Mouse (Mus musculus) ES-Bruce4 (cell line): ENCODE data around the gene Hyal1. TPM values are rescaled to one million over a fixed set of nuclear protein-coding genes. Genes with fewer than 3 reads are reported as not detected.
"Not testable (repeated sequence)": the region's sequence is repeated elsewhere in the genome, so short reads cannot be mapped to it uniquely, and the experiment has no call there.

Experiments used
- H3K27ac ChIP-seq: 2 replicates; pipeline ENCODE4 v1.5.1; 2012; ENCODE audit warnings: low read length, inconsistent platforms; ENCODE audit not compliant: insufficient read depth
- H3K27me3 ChIP-seq: 2 replicates; pipeline ENCODE4 v1.6.1; 2012; ENCODE audit warnings: mild to moderate bottlenecking, low read length, inconsistent platforms; ENCODE audit not compliant: control insufficient read depth, poor library complexity, insufficient read depth, severe bottlenecking
- H3K36me3 ChIP-seq: 2 replicates; pipeline ENCODE4 v1.6.1; 2012; ENCODE audit warnings: inconsistent platforms, mild to moderate bottlenecking, low read length, moderate library complexity; ENCODE audit not compliant: control insufficient read depth, poor library complexity, insufficient read depth, severe bottlenecking
- H3K4me1 ChIP-seq: one replicate; pipeline ENCODE4 v1.8.1; 2011; ENCODE audit warnings: low read length; ENCODE audit not compliant: control insufficient read depth, insufficient read depth
- H3K4me3 ChIP-seq: 2 replicates; pipeline ENCODE4 v1.5.1; 2011; ENCODE audit warnings: low read depth, mild to moderate bottlenecking, low read length
- H3K9ac ChIP-seq: 2 replicates; pipeline ENCODE4 v1.6.1; 2012; ENCODE audit warnings: low read depth, mild to moderate bottlenecking, inconsistent platforms; ENCODE audit not compliant: poor library complexity, severe bottlenecking
- H3K9me3 ChIP-seq: replicated peaks from 2 replicates; pipeline ENCODE4 v1.6.1; 2012; ENCODE audit warnings: mild to moderate bottlenecking, low read length, inconsistent platforms; ENCODE audit not compliant: control insufficient read depth, poor library complexity, insufficient read depth, severe bottlenecking
- CTCF ChIP-seq: IDR thresholded peaks from one replicate; pipeline ENCODE4 v1.8.1; 2011; ENCODE audit warnings: low read depth, low read length
- EP300 ChIP-seq: IDR thresholded peaks from 2 replicates; pipeline ENCODE4 v1.6.1; 2011; ENCODE audit warnings: low read depth, low read length; ENCODE audit not compliant: insufficient read depth
- POLR2A ChIP-seq: IDR thresholded peaks from one replicate; pipeline ENCODE4 v1.8.1; 2011; ENCODE audit warnings: low read length; ENCODE audit not compliant: insufficient read depth
- polyA plus RNA-seq: library from polyadenylated mRNA; stranded (reverse); fragments of >200 nt; gene quantifications from 2 replicates; pipeline ENCODE4 v1.2.4, GENCODE M21; 2011; ENCODE audit warnings: low read depth; ENCODE audit not compliant: missing spikeins, insufficient read depth, insufficient read length

Hyal1 gene
- polyA plus RNA-seq, 1 experiment: 25.8 TPM

GRCm38 (mm10) chr9:107555701-107556100 is 21.0 kb upstream of the Hyal1 start:
- TF ChIP-seq POLR2A (no peak), CTCF (no peak), EP300 (no peak)
- Histone ChIP-seq H3K9ac (peak overlapping the region; percentile 46), H3K4me1 (no peaks in the 10 kb centered on the region), H3K27me3 (no peaks in the 10 kb centered on the region), H3K36me3 (peaks cover 28% of the 10 kb centered on the region), H3K4me3 (peak overlapping the region; percentile 64), H3K27ac (no peak overlapping the region), H3K9me3 (no peaks in the 10 kb centered on the region)

GRCm38 (mm10) chr9:107556346-107556745 is 20.4 kb upstream of the Hyal1 start:
- H3K36me3 ChIP-seq: peaks cover 34% of the 10 kb centered on the region

GRCm38 (mm10) chr9:107563029-107563581 is 13.6 kb upstream of the Hyal1 start, which contains the start of gene Tusc2:
Gene Tusc2, plus strand, starts transcription at chr9:107563255.
- Histone ChIP-seq H3K36me3 (peaks cover 33% of the 10 kb centered on the region), H3K4me1 (peaks cover 2% of the 10 kb centered on the region), H3K4me3 (peak within 1 kb of the TSS; percentile 70), H3K9me3 (no peaks in the 10 kb centered on the region), H3K27me3 (no peaks in the 10 kb centered on the region), H3K9ac (peak within 1 kb of the TSS; percentile 75), H3K27ac (no peak within 1 kb of the TSS)
- TF ChIP-seq CTCF (no peak), EP300 (no peak), POLR2A (no peak)

More at GRCm38 (mm10) chr9:107556346-107556745, 20.4 kb upstream of the Hyal1 start:
- Histone ChIP-seq H3K4me1 (no peaks in the 10 kb centered on the region), H3K27me3 (no peaks in the 10 kb centered on the region), H3K9ac (peak overlapping the region; percentile 46; the same call in 1 of the 2 replicates), H3K27ac (no peak overlapping the region), H3K4me3 (no peak overlapping the region), H3K9me3 (no peaks in the 10 kb centered on the region)
- no peak for TF ChIP-seq CTCF
- TF ChIP-seq POLR2A: no peak
- TF ChIP-seq EP300: no peak

GRCm38 (mm10) chr9:107565556-107565955 is 11.2 kb upstream of the Hyal1 start:
- not testable (repeated sequence) for H3K4me1 ChIP-seq
- peak; percentile 11 for TF ChIP-seq CTCF

GRCm38 (mm10) chr9:107566041-107566709 is 10.6 kb upstream of the Hyal1 start:
- H3K4me3 ChIP-seq: no peak overlapping the region

More at GRCm38 (mm10) chr9:107565556-107565955, 11.2 kb upstream of the Hyal1 start:
- not testable (repeated sequence) for H3K4me3 ChIP-seq, H3K9ac ChIP-seq, H3K27me3 ChIP-seq, H3K9me3 ChIP-seq
- Histone ChIP-seq H3K36me3 (peaks cover 16% of the 10 kb centered on the region), H3K27ac (peak overlapping the region; percentile 40)

GRCm38 (mm10) chr9:107566855-107567254 is 9.9 kb upstream of the Hyal1 start:
- Histone ChIP-seq H3K36me3 (peaks cover 11% of the 10 kb centered on the region), H3K9me3 (no peaks in the 10 kb centered on the region), H3K9ac (no peak overlapping the region), H3K4me1 (peaks cover 2% of the 10 kb centered on the region), H3K4me3 (no peak overlapping the region), H3K27ac (no peak overlapping the region), H3K27me3 (no peaks in the 10 kb centered on the region)
- TF ChIP-seq EP300 (no peak), CTCF (no peak), POLR2A (no peak)

More at GRCm38 (mm10) chr9:107566041-107566709, 10.6 kb upstream of the Hyal1 start:
- Histone ChIP-seq H3K36me3 (peaks cover 10% of the 10 kb centered on the region; the same call in 1 of the 2 replicates), H3K27me3 (no peaks in the 10 kb centered on the region), H3K4me1 (peaks cover 2% of the 10 kb centered on the region), H3K9ac (no peak overlapping the region), H3K9me3 (no peaks in the 10 kb centered on the region), H3K27ac (no peak overlapping the region)
- TF ChIP-seq CTCF (peak; percentile 75), POLR2A (no peak)
